Mouse (Mus musculus) liver, embryonic 14.5 days (tissue): ENCODE data around the gene Zfp658. TPM values are rescaled to one million over a fixed set of nuclear protein-coding genes. Genes with fewer than 3 reads are reported as not detected.

ENCODE experiments used
- ATAC-seq: fragments of 200-750 bp; cut with Nextera tagmentation; 2 replicates; pipeline ENCODE4 v1.8.0; 2017; ENCODE audit warnings: moderate number of reproducible peaks, mild to moderate bottlenecking, moderate library complexity; ENCODE audit not compliant: insufficient read depth
- DNase-seq, 3 experiments: peaks; one replicate each; pipeline ENCODE4 v3.0.0-alpha.2; 2012 to 2013; ENCODE audit warnings: low read depth in 3 of 3, low spot score in 3 of 3
- H3K27ac ChIP-seq: fragments of 300-500 bp; sonication (generic); 2 replicates; pipeline ENCODE4 v1.5.1; 2014; ENCODE audit warnings: moderate library complexity, mild to moderate bottlenecking, control low read depth, inconsistent platforms
- H3K27me3 ChIP-seq: fragments of 300-500 bp; sonication (generic); 2 replicates; pipeline ENCODE4 v1.6.1; 2014; ENCODE audit warnings: mild to moderate bottlenecking, low read length, moderate library complexity; ENCODE audit not compliant: control insufficient read depth, insufficient read depth
- H3K36me3 ChIP-seq: fragments of 300-500 bp; sonication (generic); replicated peaks from 2 replicates; pipeline ENCODE4 v1.6.1; 2014; ENCODE audit warnings: low read depth; ENCODE audit not compliant: control insufficient read depth, insufficient read depth
- H3K4me1 ChIP-seq, 2 experiments: fragments of 200-500 bp in 1 of 2; fragments of 300-500 bp in 1 of 2; sonication (generic) in 1 of 2; replicated peaks; 2 replicates each; pipeline ENCODE4 v1.6.1; 2012 to 2014; ENCODE audit warnings: antibody characterized with exemption in 1 of 2, inconsistent platforms in 1 of 2, low read length in 1 of 2; ENCODE audit not compliant: control insufficient read depth in 2 of 2, insufficient read depth in 2 of 2
- H3K4me2 ChIP-seq: fragments of 300-500 bp; sonication (generic); 2 replicates; pipeline ENCODE4 v1.6.1; 2014; ENCODE audit warnings: low read depth, mild to moderate bottlenecking, control low read depth, moderate library complexity
- H3K4me3 ChIP-seq, 2 experiments: fragments of 200-500 bp in 1 of 2; fragments of 300-500 bp in 1 of 2; sonication (generic) in 1 of 2; 2 replicates each; pipeline ENCODE4 v1.5.1; 2012 to 2014; ENCODE audit warnings: low read depth in 2 of 2, low read length in 2 of 2, mild to moderate bottlenecking in 2 of 2, control low read depth in 1 of 2, inconsistent platforms in 1 of 2, moderate library complexity in 1 of 2; ENCODE audit not compliant: insufficient read depth in 1 of 2
- H3K9ac ChIP-seq: fragments of 300-500 bp; sonication (generic); replicated peaks from 2 replicates; pipeline ENCODE4 v1.6.1; 2014; ENCODE audit warnings: mild to moderate bottlenecking, control low read depth, moderate library complexity
- H3K9me3 ChIP-seq: fragments of 300-500 bp; sonication (generic); 2 replicates; pipeline ENCODE4 v1.6.1; 2016; ENCODE audit warnings: low read length, mixed read lengths; ENCODE audit not compliant: control insufficient read depth
- CTCF ChIP-seq: IDR thresholded peaks from 2 replicates; pipeline ENCODE4 v1.5.1; 2016; ENCODE audit warnings: antibody characterized with exemption, low read depth, control low read depth
- EP300 ChIP-seq: IDR thresholded peaks from 2 replicates; pipeline ENCODE4 v1.6.1; 2016; ENCODE audit warnings: antibody characterized with exemption, low read depth
- WGBS: fragments of 180-500 bp; shearing (Covaris S2); extraction: QIAGEN DNeasy Blood & Tissue Kit; methylation state at CpG from one replicate; pipeline ENCODE4 v1.1.7; 2014; ENCODE audit not compliant: insufficient replicate concordance; 5-methylcytosine and 5-hydroxymethylcytosine counted together
- polyA plus RNA-seq, 2 experiments: library from polyadenylated mRNA; depleted of rRNA in 1 of 2; stranded (reverse) in 1 of 2; unstranded in 1 of 2; fragments of >200 nt; fragmentation: Nextera tagmentation in 1 of 2; extraction: Ambion mirVana in 1 of 2; gene quantifications; 2 replicates each; pipeline versions ENCODE4 v1.2.1 to v1.2.3; 2012 to 2014

Gene Zfp658
- polyA plus RNA-seq, 2 experiments, result 0.15 to 0.33 TPM

DNA sequence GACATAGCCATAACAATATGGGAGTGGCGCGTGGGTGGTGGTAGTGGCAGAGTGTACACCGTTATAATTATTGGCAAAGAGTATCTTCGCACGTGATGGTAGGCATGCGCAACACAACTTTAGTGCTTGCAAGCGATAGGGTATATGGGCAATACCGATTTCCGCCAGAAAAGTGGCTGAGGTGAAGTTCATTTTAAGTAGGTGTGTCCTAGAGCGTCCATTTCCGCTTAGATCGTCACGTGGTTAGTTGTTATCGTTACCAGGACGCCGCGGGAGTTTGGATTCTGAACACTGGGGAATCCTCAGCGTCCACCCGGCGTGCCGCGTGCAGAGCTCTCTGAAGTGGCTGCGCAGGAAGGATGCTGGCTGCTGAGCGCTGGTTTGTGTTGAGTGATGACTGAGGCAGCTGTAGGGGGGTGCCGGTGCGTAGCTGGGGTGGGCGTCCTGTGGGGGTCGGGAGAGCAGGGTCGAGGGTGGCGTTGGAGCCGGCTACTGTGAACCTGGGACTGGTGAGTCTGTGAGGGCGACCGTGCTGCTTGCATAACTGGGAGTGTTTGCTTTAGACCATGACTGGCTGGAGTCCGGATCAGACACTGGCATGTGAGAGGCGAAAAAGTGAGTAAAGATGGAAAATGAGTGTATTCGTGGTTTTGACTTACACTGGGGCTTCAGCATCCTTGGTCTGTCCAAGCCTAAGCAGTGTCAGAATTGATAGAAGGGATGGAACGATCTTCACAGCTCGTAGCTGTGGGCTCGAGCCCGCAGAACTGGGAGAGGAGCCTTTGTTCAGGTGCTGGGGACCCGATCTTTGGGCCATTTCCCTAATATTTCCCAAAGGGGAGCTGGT lies 45.1 kb downstream of the Zfp658 start, which contains the start of gene Zfp819:
Gene Zfp819 (plus strand): TSS at position 274 of the 847 bp plus-strand sequence.
- Histone ChIP-seq H3K27me3 (no peaks in the 10 kb centered on the region), H3K4me3 (peak within 1 kb of the TSS; percentile 1 to 19; a peak in 1 of 4 replicates), H3K4me2 (peak within 1 kb of the TSS; percentile 43), H3K27ac (no peak within 1 kb of the TSS), H3K4me1 (no peaks in the 10 kb centered on the region), H3K9me3 (no peaks in the 10 kb centered on the region), H3K9ac (no peak within 1 kb of the TSS), H3K36me3 (no peaks in the 10 kb centered on the region)
- peak; percentile 19 to 26 (median 23) for DNase-seq
- WGBS, result 15% methylated on average over 41 of the region's 41 CpGs
- 0 out of 2 replicates have a peak, but pooled peaks have one; percentile 33 for ATAC-seq
- TF ChIP-seq CTCF, result no peak
- TF ChIP-seq EP300, result no peak

GRCm38 (mm10) chr7:43607743-43608287 lies 45.8 kb downstream of the Zfp658 start:
- no peaks in the 10 kb centered on the region for H3K9me3 ChIP-seq
- H3K27me3 ChIP-seq, result no peaks in the 10 kb centered on the region
- ATAC-seq (no peak), DNase-seq (peak in 1 of 3 experiments; percentile 4)
- no peak overlapping the region for H3K4me3 ChIP-seq
- H3K9ac ChIP-seq, result no peak overlapping the region
- no peaks in the 10 kb centered on the region for H3K36me3 ChIP-seq
- no peak overlapping the region for H3K4me2 ChIP-seq
- no peak for TF ChIP-seq CTCF
- TF ChIP-seq EP300, result no peak
- no peak overlapping the region for H3K27ac ChIP-seq
- 29% methylated on average over 5 of the region's 5 CpGs for WGBS
- H3K4me1 ChIP-seq, result no peaks in the 10 kb centered on the region

DNA sequence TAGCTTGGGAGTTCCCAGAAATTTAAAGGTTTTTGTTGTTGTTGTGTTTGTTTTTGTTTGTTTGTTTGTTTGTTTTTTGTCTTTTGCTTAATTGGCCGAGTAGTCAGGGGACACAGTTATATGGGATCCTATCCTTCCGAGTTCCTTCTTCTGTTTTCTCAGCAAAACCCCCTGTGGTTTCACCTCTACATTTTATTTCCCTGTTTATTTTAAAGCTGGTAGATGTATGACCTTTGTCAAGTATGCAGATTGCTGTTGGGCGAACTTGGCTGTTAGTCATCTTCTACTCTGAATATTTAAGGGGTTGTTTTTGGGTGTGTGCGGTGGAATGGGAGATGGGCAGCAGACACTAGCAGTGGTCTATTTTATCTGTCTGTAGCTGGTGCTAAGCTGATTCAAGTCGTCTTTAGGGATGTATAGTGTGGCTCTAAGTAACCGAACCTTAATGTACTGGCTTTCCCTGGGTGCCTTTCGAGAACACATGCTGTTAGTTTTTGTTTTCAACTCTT lies 46.3 kb downstream of the Zfp658 start:
- Histone ChIP-seq H3K4me3 (no peak overlapping the region), H3K9ac (no peak overlapping the region), H3K27ac (no peak overlapping the region), H3K36me3 (no peaks in the 10 kb centered on the region), H3K4me2 (no peak overlapping the region), H3K9me3 (no peaks in the 10 kb centered on the region), H3K27me3 (no peaks in the 10 kb centered on the region), H3K4me1 (no peaks in the 10 kb centered on the region)
- WGBS, result 52% methylated on average over 7 of the region's 7 CpGs
- DNase-seq, result no peak
- no peak for ATAC-seq
- TF ChIP-seq CTCF (no peak), EP300 (no peak)

GRCm38 (mm10) chr7:43613816-43614551 lies 51.9 kb downstream of the Zfp658 start:
- no peaks in the 10 kb centered on the region for H3K27me3 ChIP-seq
- H3K9me3 ChIP-seq, result no peaks in the 10 kb centered on the region
- no peak overlapping the region for H3K9ac ChIP-seq
- no peak for TF ChIP-seq EP300
- no peak for TF ChIP-seq CTCF
- ATAC-seq, result no peak
- no peak overlapping the region for H3K4me2 ChIP-seq
- WGBS, result 74% methylated on average over 14 of the region's 14 CpGs
- no peak overlapping the region for H3K27ac ChIP-seq
- no peak overlapping the region for H3K4me3 ChIP-seq
- no peak for DNase-seq
- H3K36me3 ChIP-seq, result no peaks in the 10 kb centered on the region
- H3K4me1 ChIP-seq, result no peaks in the 10 kb centered on the region

GRCm38 (mm10) chr7:43622927-43623326 lies 60.9 kb downstream of the Zfp658 start:
- WGBS, result 52% methylated on average over 7 of the region's 7 CpGs
- Histone ChIP-seq H3K4me1 (no peaks in the 10 kb centered on the region), H3K27ac (no peak overlapping the region), H3K36me3 (no peaks in the 10 kb centered on the region), H3K9ac (no peak overlapping the region), H3K9me3 (no peaks in the 10 kb centered on the region), H3K4me2 (no peak overlapping the region), H3K4me3 (no peak overlapping the region), H3K27me3 (no peaks in the 10 kb centered on the region)
- no peak for DNase-seq
- TF ChIP-seq CTCF, result no peak
- no peak for TF ChIP-seq EP300
- no peak for ATAC-seq
